Mouse (Mus musculus) embryonic fibroblast, embryonic 13.5 days (primary cell): ENCODE results near the gene Atp1a3.

Experiments used
- CTCF ChIP-seq: IDR thresholded peaks from 2 replicates; pipeline ENCODE4 v1.5.1; 2011; ENCODE audit warnings: mild to moderate bottlenecking, control low read depth, low read length, moderate library complexity, borderline replicate concordance; ENCODE audit not compliant: insufficient read depth
- POLR2A ChIP-seq: IDR thresholded peaks from 2 replicates; pipeline ENCODE4 v1.6.1; 2011; ENCODE audit warnings: low read depth, mild to moderate bottlenecking, control low read depth, low read length, moderate library complexity

DNA sequence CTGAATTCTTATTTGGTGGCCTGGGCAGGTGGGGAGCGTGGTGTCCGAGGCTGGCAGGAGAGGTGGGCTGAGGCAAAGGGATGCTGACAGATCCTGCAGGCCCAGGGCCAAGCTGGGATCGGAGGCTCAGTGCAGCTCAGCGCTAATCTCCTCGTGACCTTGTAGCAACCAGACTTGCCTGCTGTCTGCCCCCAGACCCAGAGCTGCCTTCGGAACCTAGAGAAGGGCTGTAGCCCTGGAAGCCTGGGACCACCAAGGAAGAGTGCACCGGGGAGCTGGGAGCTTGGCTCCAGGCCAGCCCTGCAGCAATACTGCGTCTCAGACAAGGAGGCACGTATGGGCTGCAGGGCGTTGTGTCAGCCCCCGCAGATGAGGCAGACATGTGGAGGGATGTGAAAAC lies 2.5 kb downstream of the Atp1a3 start:
- no peak for TF ChIP-seq CTCF
- TF ChIP-seq POLR2A, result no peak
